Mouse (Mus musculus) liver, embryonic 12.5 days (tissue): ENCODE measurements around the gene Sfta2. TPM values are rescaled to one million over a fixed set of nuclear protein-coding genes. Genes with fewer than 3 reads are reported as not detected.

ENCODE experiments used
- ATAC-seq: fragments of 200-750 bp; cut with Nextera tagmentation; 2 replicates; pipeline ENCODE4 v1.8.0; 2017; ENCODE audit warnings: moderate number of reproducible peaks, mild to moderate bottlenecking, moderate library complexity
- H3K27ac ChIP-seq: fragments of 300-500 bp; sonication (generic); 2 replicates; pipeline ENCODE4 v1.5.1; 2016; ENCODE audit warnings: mild to moderate bottlenecking
- H3K27me3 ChIP-seq: fragments of 300-500 bp; sonication (generic); replicated peaks from 2 replicates; pipeline ENCODE4 v1.6.1; 2016; ENCODE audit warnings: mild to moderate bottlenecking, moderate library complexity
- H3K36me3 ChIP-seq: fragments of 300-500 bp; sonication (generic); 2 replicates; pipeline ENCODE4 v1.6.1; 2016; ENCODE audit warnings: mild to moderate bottlenecking, moderate library complexity
- H3K4me1 ChIP-seq: fragments of 300-500 bp; sonication (generic); 2 replicates; pipeline ENCODE4 v1.6.1; 2016
- H3K4me2 ChIP-seq: fragments of 300-500 bp; sonication (generic); 2 replicates; pipeline ENCODE4 v1.6.1; 2016; ENCODE audit warnings: mild to moderate bottlenecking, moderate library complexity
- H3K4me3 ChIP-seq: fragments of 300-500 bp; sonication (generic); 2 replicates; pipeline ENCODE4 v1.5.1; 2016; ENCODE audit warnings: mild to moderate bottlenecking, moderate library complexity
- H3K9ac ChIP-seq: fragments of 300-500 bp; sonication (generic); 2 replicates; pipeline ENCODE4 v1.6.1; 2016; ENCODE audit warnings: mild to moderate bottlenecking, moderate library complexity
- H3K9me3 ChIP-seq: fragments of 300-500 bp; sonication (generic); replicated peaks from 2 replicates; pipeline ENCODE4 v1.6.1; 2016; ENCODE audit warnings: mild to moderate bottlenecking, moderate library complexity
- WGBS: fragments of 180-500 bp; shearing (Covaris S2); methylation state at CpG from one replicate; pipeline ENCODE4 v1.1.7; 2016; ENCODE audit not compliant: insufficient replicate concordance; 5-methylcytosine and 5-hydroxymethylcytosine counted together
- polyA plus RNA-seq: library from polyadenylated mRNA; unstranded; fragments of >200 nt; fragmentation: Nextera tagmentation; extraction: Ambion mirVana; gene quantifications from 2 replicates; pipeline ENCODE4 v1.2.1, GENCODE M21; 2016

Sfta2 gene
- polyA plus RNA-seq, 1 experiment from 2014 or later = not detected

GRCm38 (mm10) chr17:35594456-35594855 is 6.9 kb upstream of the Sfta2 start:
- no peak for ATAC-seq
- Histone ChIP-seq H3K4me3 (no peak overlapping the region), H3K27ac (no peak overlapping the region), H3K36me3 (no peaks in the 10 kb centered on the region), H3K4me2 (no peak overlapping the region), H3K9ac (no peak overlapping the region), H3K27me3 (peaks cover 7% of the 10 kb centered on the region; the same call in 1 of the 2 replicates), H3K9me3 (peaks cover 6% of the 10 kb centered on the region; the same call in 1 of the 2 replicates), H3K4me1 (no peaks in the 10 kb centered on the region)
- WGBS = 61% methylated on average over 7 of the region's 7 CpGs

- peaks cover 6% of the 10 kb centered on the region; the same call in 1 of the 2 replicates for H3K9me3 ChIP-seq
- no peaks in the 10 kb centered on the region for H3K4me1 ChIP-seq
- peaks cover 7% of the 10 kb centered on the region for H3K27me3 ChIP-seq
- WGBS = 70% methylated on average over 3 of the region's 3 CpGs
- no peak overlapping the region for H3K4me3 ChIP-seq
- H3K4me2 ChIP-seq = no peak overlapping the region
- no peak overlapping the region for H3K9ac ChIP-seq
- no peaks in the 10 kb centered on the region for H3K36me3 ChIP-seq
- no peak for ATAC-seq
- no peak overlapping the region for H3K27ac ChIP-seq
These were observed 4.0 kb upstream of the Sfta2 start for GRCm38 (mm10) chr17:35597399-35597798.

GRCm38 (mm10) chr17:35601736-35602354 is 496 bp downstream of the Sfta2 start:
- H3K4me2 ChIP-seq = no peak overlapping the region

GRCm38 (mm10) chr17:35617127-35617526 is 15.8 kb downstream of the Sfta2 start:
- Histone ChIP-seq H3K9ac (no peak overlapping the region), H3K4me3 (no peak overlapping the region), H3K36me3 (no peaks in the 10 kb centered on the region), H3K27me3 (no peaks in the 10 kb centered on the region; the same call in 1 of the 2 replicates), H3K4me2 (no peak overlapping the region), H3K27ac (no peak overlapping the region), H3K9me3 (no peaks in the 10 kb centered on the region), H3K4me1 (no peaks in the 10 kb centered on the region)
- no peak for ATAC-seq
- WGBS = 57% methylated on average over 4 of the region's 4 CpGs

More at GRCm38 (mm10) chr17:35601736-35602354, 496 bp downstream of the Sfta2 start:
- Histone ChIP-seq H3K27me3 (peaks cover 14% of the 10 kb centered on the region), H3K27ac (no peak overlapping the region), H3K36me3 (no peaks in the 10 kb centered on the region), H3K4me3 (no peak overlapping the region), H3K9me3 (peaks cover 6% of the 10 kb centered on the region; the same call in 1 of the 2 replicates), H3K4me1 (no peaks in the 10 kb centered on the region), H3K9ac (no peak overlapping the region)
- no peak for ATAC-seq
- WGBS = 36% methylated on average over 8 of the region's 8 CpGs

- Histone ChIP-seq H3K27ac (no peak within 1 kb of the TSS), H3K9me3 (no peaks in the 10 kb centered on the region), H3K4me3 (no peak within 1 kb of the TSS), H3K36me3 (no peaks in the 10 kb centered on the region), H3K4me2 (no peak within 1 kb of the TSS), H3K27me3 (no peaks in the 10 kb centered on the region), H3K4me1 (no peaks in the 10 kb centered on the region), H3K9ac (no peak within 1 kb of the TSS)
- ATAC-seq = no peak
- WGBS = 59% methylated on average over 7 of the region's 7 CpGs
These were observed 25.2 kb downstream of the Sfta2 start, which contains the start of gene Gm9573 for GRCm38 (mm10) chr17:35626537-35626936. Gm9573 (minus strand) TSS chr17:35626637.

GRCm38 (mm10) chr17:35633992-35634391 is 32.6 kb downstream of the Sfta2 start:
- Histone ChIP-seq H3K4me2 (no peak overlapping the region), H3K36me3 (no peaks in the 10 kb centered on the region), H3K4me3 (no peak overlapping the region), H3K4me1 (no peaks in the 10 kb centered on the region), H3K9me3 (no peaks in the 10 kb centered on the region), H3K27me3 (peaks cover 36% of the 10 kb centered on the region), H3K27ac (no peak overlapping the region), H3K9ac (no peak overlapping the region)
- WGBS = 16% methylated on average over 1 of the region's 1 CpGs
- ATAC-seq = no peak

- no peak overlapping the region for H3K4me3 ChIP-seq
- no peak overlapping the region for H3K27ac ChIP-seq
- no peaks in the 10 kb centered on the region for H3K9me3 ChIP-seq
- no peaks in the 10 kb centered on the region for H3K36me3 ChIP-seq
- peaks cover 43% of the 10 kb centered on the region for H3K27me3 ChIP-seq
- H3K4me1 ChIP-seq = no peaks in the 10 kb centered on the region
- no peak for ATAC-seq
- 69% methylated on average over 2 of the region's 3 CpGs for WGBS
- H3K4me2 ChIP-seq = no peak overlapping the region
- no peak overlapping the region for H3K9ac ChIP-seq
These were observed 33.9 kb downstream of the Sfta2 start for GRCm38 (mm10) chr17:35635202-35635601.

- Histone ChIP-seq H3K4me2 (peak overlapping the region; percentile 52), H3K4me1 (no peaks in the 10 kb centered on the region), H3K9me3 (no peaks in the 10 kb centered on the region), H3K4me3 (peak overlapping the region; percentile 26), H3K27me3 (peaks cover 43% of the 10 kb centered on the region), H3K27ac (no peak overlapping the region), H3K36me3 (no peaks in the 10 kb centered on the region), H3K9ac (no peak overlapping the region)
- WGBS = 5% methylated on average over 15 of the region's 15 CpGs
- ATAC-seq = no peak
These were observed 34.4 kb downstream of the Sfta2 start for GRCm38 (mm10) chr17:35635699-35636111.

GRCm38 (mm10) chr17:35636363-35636762 is 35.0 kb downstream of the Sfta2 start:
- Histone ChIP-seq H3K9me3 (no peaks in the 10 kb centered on the region), H3K4me1 (no peaks in the 10 kb centered on the region), H3K9ac (no peak overlapping the region), H3K27me3 (peaks cover 45% of the 10 kb centered on the region), H3K27ac (no peak overlapping the region), H3K4me3 (no peak overlapping the region), H3K36me3 (no peaks in the 10 kb centered on the region), H3K4me2 (no peak overlapping the region)
- WGBS = 27% methylated on average over 5 of the region's 5 CpGs
- ATAC-seq = no peak

GRCm38 (mm10) chr17:35638475-35639190 is 37.3 kb downstream of the Sfta2 start:
- no peak overlapping the region for H3K9ac ChIP-seq
- H3K27me3 ChIP-seq = peaks cover 55% of the 10 kb centered on the region
- no peaks in the 10 kb centered on the region for H3K4me1 ChIP-seq
- H3K4me3 ChIP-seq = no peak overlapping the region
- H3K36me3 ChIP-seq = no peaks in the 10 kb centered on the region
- WGBS = 21% methylated on average over 14 of the region's 14 CpGs
- peak; percentile 49; the same call in 1 of the 2 replicates for ATAC-seq
- no peaks in the 10 kb centered on the region for H3K9me3 ChIP-seq
- H3K27ac ChIP-seq = no peak overlapping the region
- no peak overlapping the region for H3K4me2 ChIP-seq

- Histone ChIP-seq H3K9ac (no peak overlapping the region), H3K27ac (no peak overlapping the region), H3K4me3 (no peak overlapping the region), H3K36me3 (no peaks in the 10 kb centered on the region), H3K4me1 (no peaks in the 10 kb centered on the region), H3K9me3 (no peaks in the 10 kb centered on the region), H3K27me3 (peaks cover 56% of the 10 kb centered on the region), H3K4me2 (no peak overlapping the region)
- ATAC-seq = no peak
- 57% methylated on average over 6 of the region's 6 CpGs for WGBS
These were observed 38.0 kb downstream of the Sfta2 start for GRCm38 (mm10) chr17:35639352-35639751.

GRCm38 (mm10) chr17:35643609-35644236 is 42.4 kb downstream of the Sfta2 start, which contains the start of gene Mucl3:
Mucl3 (minus strand) TSS chr17:35643695.
- no peak within 1 kb of the TSS for H3K27ac ChIP-seq
- H3K27me3 ChIP-seq = peaks cover 42% of the 10 kb centered on the region
- no peak within 1 kb of the TSS for H3K4me3 ChIP-seq
- H3K9me3 ChIP-seq = no peaks in the 10 kb centered on the region
- WGBS = 58% methylated on average over 13 of the region's 13 CpGs
- no peaks in the 10 kb centered on the region for H3K4me1 ChIP-seq
- no peak within 1 kb of the TSS for H3K4me2 ChIP-seq
- no peaks in the 10 kb centered on the region for H3K36me3 ChIP-seq
- H3K9ac ChIP-seq = no peak within 1 kb of the TSS
- no peak for ATAC-seq
